Mouse (Mus musculus) MEL (cell line): ENCODE measurements at regions not wholly inside any gene's neighbourhood (a gene's known extent, or its start where the extent isn't known, plus 50 kb on each side); places are given as distances from the start of the nearest gene placed in this dataset.

ENCODE experiments used
- CTCF ChIP-seq, 3 experiments: IDR thresholded peaks in 2 of 3; conservative IDR thresholded peaks in 1 of 3; 2 replicates each; pipeline ENCODE4 v1.5.1; 2011 to 2012; ENCODE audit warnings: low read length in 3 of 3, low read depth in 2 of 3, mild to moderate bottlenecking in 2 of 3, improper control_type of control experiment in 1 of 3, inconsistent platforms in 1 of 3, mixed read lengths in 1 of 3, moderate library complexity in 1 of 3; ENCODE audit not compliant: control insufficient read depth in 1 of 3, insufficient read depth in 1 of 3, poor library complexity in 1 of 3, severe bottlenecking in 1 of 3
- ELF1 ChIP-seq: IDR thresholded peaks from 2 replicates; pipeline ENCODE4 v1.6.1; 2014; ENCODE audit warnings: low read depth, mild to moderate bottlenecking, inconsistent platforms, low read length, improper control_type of control experiment, moderate library complexity
- ETS1 ChIP-seq: IDR thresholded peaks from 2 replicates; pipeline ENCODE4 v1.6.1; 2012; ENCODE audit warnings: low read depth, mild to moderate bottlenecking, inconsistent platforms, low read length, improper control_type of control experiment, moderate library complexity
- GABPA ChIP-seq: IDR thresholded peaks from 2 replicates; pipeline ENCODE4 v1.6.1; 2012; ENCODE audit warnings: low read depth, mild to moderate bottlenecking, inconsistent platforms, low read length, improper control_type of control experiment, moderate library complexity
- GATA1 ChIP-seq: IDR thresholded peaks from 2 replicates; pipeline ENCODE4 v1.6.1; 2011; ENCODE audit warnings: low read depth, low read length, improper control_type of control experiment
- MAFK ChIP-seq: IDR thresholded peaks from 2 replicates; pipeline ENCODE4 v1.6.1; 2011; ENCODE audit warnings: low read depth, mild to moderate bottlenecking, low read length, improper control_type of control experiment, borderline replicate concordance
- MAX ChIP-seq: IDR thresholded peaks from 2 replicates; pipeline ENCODE4 v1.6.1; 2011; ENCODE audit warnings: low read length, improper control_type of control experiment
- NELFE ChIP-seq: IDR thresholded peaks from 2 replicates; pipeline ENCODE4 v1.6.1; 2011; ENCODE audit warnings: low read depth, low read length, improper control_type of control experiment
- POLR2A ChIP-seq, 2 experiments: IDR thresholded peaks; 2 replicates each; pipeline ENCODE4 v1.6.1; 2011 to 2012; ENCODE audit warnings: low read length in 2 of 2, mild to moderate bottlenecking in 2 of 2, control low read depth in 1 of 2, improper control_type of control experiment in 1 of 2, low read depth in 1 of 2, moderate library complexity in 1 of 2; ENCODE audit not compliant: control insufficient read depth in 1 of 2, insufficient read depth in 1 of 2, poor library complexity in 1 of 2
- POLR2AphosphoS2 ChIP-seq: IDR thresholded peaks from 2 replicates; pipeline ENCODE4 v1.6.1; 2011; ENCODE audit warnings: low read length, improper control_type of control experiment
- SMC3 ChIP-seq: IDR thresholded peaks from 2 replicates; pipeline ENCODE4 v1.6.1; 2011; ENCODE audit warnings: low read depth, low read length, improper control_type of control experiment
- TAL1 ChIP-seq: IDR thresholded peaks from 2 replicates; pipeline ENCODE4 v1.6.1; 2012; ENCODE audit warnings: mild to moderate bottlenecking, inconsistent platforms, low read length, moderate library complexity, mixed read lengths
- TBP ChIP-seq: IDR thresholded peaks from 2 replicates; pipeline ENCODE4 v1.8.0; 2011; ENCODE audit warnings: low read depth, low read length, improper control_type of control experiment
- ZNF384 ChIP-seq: IDR thresholded peaks from 2 replicates; pipeline ENCODE4 v1.6.1; 2012; ENCODE audit warnings: low read depth, mild to moderate bottlenecking, inconsistent platforms, low read length, improper control_type of control experiment

DNA sequence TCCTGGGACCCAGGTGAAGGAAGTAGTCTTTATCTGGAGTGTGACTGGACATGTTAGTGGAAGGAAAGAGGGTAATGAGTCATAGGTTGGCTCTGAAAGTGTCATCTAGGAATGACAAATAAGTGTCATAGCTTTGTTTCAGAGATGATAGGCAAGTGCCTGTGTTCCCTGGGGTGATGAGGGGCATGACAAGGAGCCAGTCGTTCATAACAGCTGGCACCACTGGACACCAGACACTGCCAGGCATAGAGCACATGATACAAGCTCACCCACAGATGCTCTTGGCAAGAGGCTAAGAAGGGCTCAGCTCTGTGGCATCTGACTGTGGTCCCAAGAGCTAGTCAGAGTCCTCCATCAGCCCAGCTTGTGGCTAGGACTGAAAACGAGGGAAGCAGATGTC, 171.0 kb downstream of the Rab11fip4 start:
- no peak for TF ChIP-seq CTCF (IDR thresholded peaks at IDR 0.05 in 2 of 3, conservative IDR thresholded peaks at IDR 0.05 in 1 of 3; ENCODE audit: control insufficient read depth in 1 of 3, insufficient read depth in 1 of 3, low read depth in 2 of 3, low read length in 3 of 3, poor library complexity in 1 of 3, severe bottlenecking in 1 of 3)
- no peak for TF ChIP-seq TAL1
- no peak for TF ChIP-seq TBP
- no peak for TF ChIP-seq SMC3
- no peak for TF ChIP-seq MAFK
- no peak for TF ChIP-seq POLR2AphosphoS2
- no peak for TF ChIP-seq GATA1
- TF ChIP-seq ELF1 = no peak
- TF ChIP-seq ZNF384 = no peak
- no peak for TF ChIP-seq ETS1
- no peak for TF ChIP-seq NELFE
- TF ChIP-seq POLR2A (IDR thresholded peaks at IDR 0.05; ENCODE audit: control insufficient read depth in 1 of 2, insufficient read depth in 1 of 2, low read depth in 1 of 2, low read length in 2 of 2, poor library complexity in 1 of 2) = no peak
- TF ChIP-seq MAX = no peak
- no peak for TF ChIP-seq GABPA
